Mouse (Mus musculus): ENCODE results near the gene Cit.

- TF ChIP-seq POLR2A (IDR thresholded peaks at IDR 0.05; ENCODE audit: borderline replicate concordance, low read depth, low read length) = no peak
- no peak for TF ChIP-seq CTCF (IDR thresholded peaks at IDR 0.05; ENCODE audit: low read depth, low read length)
Observed at GRCm38 (mm10) chr5:115978255-115978654, 133.2 kb downstream of the Cit start.
